Mouse (Mus musculus) splenic B cell, adult 2 months (primary cell): ENCODE results near the gene Arsg.

Experiments used
- DNase-seq: peaks from one replicate; pipeline ENCODE4 v3.0.0-alpha.2; 2011; ENCODE audit warnings: low read depth, low spot score
- H3K27me3 ChIP-seq: 2 replicates; pipeline ENCODE4 v1.6.1; 2012; ENCODE audit warnings: mild to moderate bottlenecking, low read length, moderate library complexity, mixed read lengths; ENCODE audit not compliant: control insufficient read depth, poor library complexity, insufficient read depth, severe bottlenecking
- H3K36me3 ChIP-seq: 2 replicates; pipeline ENCODE4 v1.6.1; 2012; ENCODE audit warnings: mild to moderate bottlenecking, low read length, moderate library complexity, mixed read lengths; ENCODE audit not compliant: control insufficient read depth, poor library complexity, insufficient read depth, severe bottlenecking

The Arsg gene

DNA sequence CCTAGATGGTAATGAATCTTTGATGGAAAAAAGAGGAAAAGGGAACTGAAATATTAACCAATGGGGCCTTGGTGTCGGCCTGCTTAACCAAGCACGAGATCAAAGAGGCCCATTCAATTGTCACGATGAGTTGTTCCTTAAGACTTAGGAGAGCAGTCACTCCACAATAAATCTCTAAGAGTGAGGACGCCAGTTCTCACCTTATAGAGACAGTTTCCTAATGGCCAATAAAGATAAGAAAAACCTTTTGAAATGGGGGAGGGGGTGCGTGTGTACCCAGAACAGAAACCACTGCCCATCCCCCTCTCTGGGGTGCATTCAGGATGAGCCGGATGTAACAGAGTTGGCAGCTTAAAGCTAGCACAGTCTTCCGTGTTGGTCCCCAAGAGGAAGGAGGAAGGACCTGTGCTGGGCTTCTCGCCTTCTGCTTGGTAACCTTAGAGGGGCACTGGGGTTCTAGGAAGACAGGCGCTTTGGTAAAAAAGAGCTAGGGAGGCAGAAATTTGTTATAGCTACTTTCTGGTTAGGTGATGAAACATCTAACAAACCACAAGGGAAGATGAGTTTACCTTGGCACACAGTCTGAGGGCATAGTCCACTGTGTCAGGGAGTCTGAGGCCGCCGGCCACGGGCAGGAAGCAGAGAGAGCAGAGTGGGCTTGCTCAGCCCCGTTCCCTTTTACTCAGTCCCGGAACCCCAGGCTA, 22.7 kb downstream of the Arsg start:
- peak; percentile 70 for DNase-seq
- Histone ChIP-seq H3K27me3 (no peaks in the 10 kb centered on the region), H3K36me3 (no peaks in the 10 kb centered on the region)

DNA sequence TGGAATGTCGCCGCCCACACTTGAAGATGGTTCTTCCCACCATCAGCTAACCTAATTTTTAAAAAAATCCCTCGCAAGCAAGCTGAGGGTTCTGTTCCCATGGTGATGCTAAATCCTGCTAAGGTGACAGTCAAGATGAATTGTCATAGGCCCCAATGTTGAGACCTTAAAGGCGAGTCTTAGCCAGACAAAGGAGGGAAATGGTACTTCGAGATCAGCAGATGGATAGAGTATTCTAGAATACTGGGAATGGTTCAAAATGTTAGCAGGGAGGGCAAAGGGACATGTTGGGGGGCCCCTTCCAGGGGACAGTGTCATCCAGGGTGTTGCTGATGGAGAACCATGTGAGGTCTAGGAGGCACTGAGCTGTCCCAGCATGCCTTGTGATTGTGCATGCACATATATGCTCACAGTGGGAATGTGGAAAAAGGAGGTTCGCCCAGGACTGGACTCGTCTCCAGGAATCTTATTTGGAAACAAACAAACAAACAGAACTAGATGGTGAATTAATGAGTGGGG, 23.4 kb downstream of the Arsg start:
- Histone ChIP-seq H3K36me3 (no peaks in the 10 kb centered on the region), H3K27me3 (no peaks in the 10 kb centered on the region)
- DNase-seq = no peak

DNA sequence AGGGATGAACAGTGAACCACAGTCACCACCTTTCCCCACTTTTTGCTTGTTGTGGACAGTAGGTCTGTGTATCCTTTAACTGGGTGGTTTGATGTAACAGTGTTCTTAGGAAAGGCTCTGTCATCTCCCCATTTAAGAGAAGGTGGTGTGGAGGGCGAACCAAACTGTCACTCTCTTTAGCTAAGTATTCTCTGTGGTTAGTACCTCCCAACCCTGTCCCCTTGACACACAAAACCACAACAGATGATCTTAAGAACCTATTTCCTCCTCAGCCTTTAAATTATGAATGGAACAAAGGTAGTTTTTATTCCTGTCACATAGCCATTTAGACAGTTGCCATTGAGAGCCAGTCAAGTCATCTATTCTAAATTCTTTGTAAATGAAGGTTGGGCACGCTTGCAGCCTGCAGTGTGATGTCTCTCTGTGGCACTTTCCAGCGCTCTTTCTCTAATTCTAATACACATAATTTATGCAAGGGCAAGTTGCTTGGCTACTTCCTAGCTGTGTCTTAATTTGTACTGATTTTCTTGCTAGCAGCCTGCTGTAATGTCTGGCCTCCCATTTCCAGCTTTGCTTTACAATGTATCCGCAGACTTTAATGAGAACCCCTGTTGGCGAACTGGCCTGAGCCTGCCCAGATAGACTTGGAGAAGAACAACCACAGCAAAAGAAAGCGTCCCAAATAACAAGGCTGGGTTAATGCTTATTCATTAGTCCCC, 24.0 kb downstream of the Arsg start:
- DNase-seq = peak; percentile 35
- no peaks in the 10 kb centered on the region for H3K36me3 ChIP-seq
- no peaks in the 10 kb centered on the region for H3K27me3 ChIP-seq

DNA sequence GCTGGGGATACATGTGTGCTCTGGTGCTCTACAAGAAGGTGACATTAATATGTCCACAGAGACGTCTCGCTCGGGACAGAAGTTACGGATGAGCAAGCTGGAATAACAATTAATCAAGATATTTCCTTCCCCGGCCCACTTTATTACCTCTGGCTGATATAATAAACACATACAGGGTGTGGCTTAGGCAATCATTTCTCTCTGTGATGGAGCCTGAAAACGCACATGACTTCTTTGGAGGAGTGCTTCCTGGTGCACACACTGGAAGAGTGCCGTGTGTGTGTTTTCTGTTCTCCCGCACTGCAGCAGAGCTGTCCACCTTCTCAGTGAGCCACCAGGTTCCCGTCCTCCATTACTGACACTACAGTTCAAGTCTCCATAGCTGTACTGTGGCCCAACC, 24.8 kb downstream of the Arsg start:
- no peaks in the 10 kb centered on the region for H3K27me3 ChIP-seq
- DNase-seq = no peak
- H3K36me3 ChIP-seq = no peaks in the 10 kb centered on the region

DNA sequence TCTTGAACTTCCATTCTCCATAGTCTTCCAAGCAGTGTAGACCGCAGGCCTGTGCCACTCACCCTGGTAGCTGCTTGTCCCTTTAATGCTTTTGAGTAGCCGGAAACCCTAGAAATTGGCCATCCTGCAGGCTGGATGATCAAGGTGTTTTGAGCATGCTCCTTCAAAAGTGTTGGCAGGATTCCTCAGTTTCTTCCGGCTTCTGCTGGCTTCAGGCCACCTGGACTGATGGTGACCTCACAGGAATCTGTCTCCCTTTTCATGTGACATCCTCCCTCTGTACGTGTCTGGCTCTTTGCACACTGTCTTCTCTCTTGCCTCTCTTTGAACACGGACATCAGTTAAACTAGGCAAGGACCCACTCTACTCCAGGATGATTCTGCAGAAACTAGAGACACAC, 27.0 kb downstream of the Arsg start:
- Histone ChIP-seq H3K27me3 (no peaks in the 10 kb centered on the region), H3K36me3 (no peaks in the 10 kb centered on the region)
- no peak for DNase-seq

DNA sequence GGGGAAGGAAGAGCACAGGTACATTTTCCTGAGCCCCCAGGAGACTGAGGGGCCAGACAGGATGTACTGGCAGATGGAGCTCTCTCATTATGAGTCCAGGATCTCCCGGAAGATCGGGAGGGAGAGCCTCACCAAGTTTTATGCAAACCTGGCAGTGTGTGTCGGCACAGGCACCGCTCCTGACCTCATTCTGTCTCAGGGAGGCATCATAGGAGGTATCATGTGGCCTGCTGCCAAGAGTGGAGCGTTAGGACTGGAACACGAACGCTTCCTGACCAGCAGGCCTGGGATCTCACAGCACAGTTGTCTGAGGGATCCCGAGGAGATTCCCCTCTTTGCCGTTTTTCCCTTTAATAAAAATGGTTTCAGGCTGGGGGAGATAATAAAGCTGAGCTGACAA, 31.8 kb downstream of the Arsg start:
- Histone ChIP-seq H3K36me3 (no peaks in the 10 kb centered on the region), H3K27me3 (no peaks in the 10 kb centered on the region)
- no peak for DNase-seq

DNA sequence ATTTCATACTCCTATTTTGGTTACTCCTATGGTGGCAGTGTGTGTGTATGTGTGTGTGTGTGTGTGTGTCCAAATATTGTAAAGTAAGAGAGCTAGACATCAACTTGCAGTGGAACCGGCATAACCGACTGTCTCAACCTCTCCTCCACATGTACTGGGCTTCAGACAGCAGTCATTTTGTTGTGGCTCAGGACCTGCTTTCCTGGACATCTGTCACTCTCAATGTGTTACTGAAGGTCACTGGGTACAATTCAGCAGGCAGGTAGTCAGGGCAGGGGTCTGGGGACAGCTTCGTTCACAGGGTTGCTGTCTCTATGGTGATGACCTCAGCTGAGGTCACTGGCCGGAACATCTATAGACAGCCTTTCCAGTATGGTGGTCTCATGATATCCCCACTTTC, 32.6 kb downstream of the Arsg start:
- no peak for DNase-seq
- Histone ChIP-seq H3K36me3 (no peaks in the 10 kb centered on the region), H3K27me3 (no peaks in the 10 kb centered on the region)

DNA sequence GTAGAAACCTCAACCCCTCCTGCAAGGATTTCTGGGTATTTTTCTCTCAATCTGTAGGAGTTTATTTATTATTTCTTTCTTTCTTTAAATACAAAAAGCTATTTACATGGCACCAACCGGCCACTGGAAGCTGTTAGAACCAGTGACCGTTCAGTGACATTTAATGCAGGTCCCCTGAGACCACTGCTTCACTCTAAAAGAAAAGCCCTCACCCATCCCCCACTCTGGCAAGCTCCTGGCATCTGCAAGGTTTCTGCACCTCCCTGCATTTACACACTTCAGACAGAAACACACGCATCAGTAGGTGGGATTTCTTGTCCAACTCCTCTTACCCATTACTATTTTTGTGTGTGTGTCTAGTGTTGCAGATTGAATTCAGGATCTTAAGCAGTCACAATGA, 33.9 kb downstream of the Arsg start:
- no peak for DNase-seq
- Histone ChIP-seq H3K27me3 (no peaks in the 10 kb centered on the region), H3K36me3 (no peaks in the 10 kb centered on the region)

DNA sequence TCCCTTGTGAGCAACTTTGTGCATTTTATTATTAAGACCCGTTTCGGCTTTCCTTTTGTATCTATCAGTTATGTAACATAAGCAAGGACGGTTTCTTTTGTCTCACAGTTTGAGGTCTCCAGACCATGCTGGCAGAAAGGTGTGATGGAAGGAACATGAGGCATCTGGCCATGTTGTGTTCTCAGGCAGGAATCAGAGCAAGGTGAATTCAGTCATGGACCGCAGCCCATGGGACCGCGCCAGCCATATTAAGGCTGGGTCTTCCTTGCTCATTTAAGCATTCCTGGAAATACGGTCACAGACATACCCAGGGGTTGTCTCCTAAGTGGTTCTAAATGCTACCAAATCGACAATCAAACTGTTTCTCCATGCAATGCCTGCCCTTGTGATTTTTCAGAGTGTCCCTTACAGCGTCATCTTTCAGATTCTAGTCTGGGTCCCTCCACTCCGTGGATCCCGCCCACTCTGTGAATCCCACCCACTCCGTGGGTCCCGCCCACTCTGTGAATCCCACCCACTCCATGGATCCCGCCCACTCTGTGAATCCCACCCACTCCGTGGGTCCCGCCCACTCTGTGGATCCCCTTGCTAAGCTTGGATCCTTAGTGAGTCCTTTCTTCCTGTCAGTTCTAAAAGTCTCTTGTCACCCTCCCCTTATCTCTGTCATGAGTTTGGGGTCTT, 40.0 kb downstream of the Arsg start:
- H3K27me3 ChIP-seq = no peaks in the 10 kb centered on the region
- DNase-seq = no peak
- no peaks in the 10 kb centered on the region for H3K36me3 ChIP-seq

DNA sequence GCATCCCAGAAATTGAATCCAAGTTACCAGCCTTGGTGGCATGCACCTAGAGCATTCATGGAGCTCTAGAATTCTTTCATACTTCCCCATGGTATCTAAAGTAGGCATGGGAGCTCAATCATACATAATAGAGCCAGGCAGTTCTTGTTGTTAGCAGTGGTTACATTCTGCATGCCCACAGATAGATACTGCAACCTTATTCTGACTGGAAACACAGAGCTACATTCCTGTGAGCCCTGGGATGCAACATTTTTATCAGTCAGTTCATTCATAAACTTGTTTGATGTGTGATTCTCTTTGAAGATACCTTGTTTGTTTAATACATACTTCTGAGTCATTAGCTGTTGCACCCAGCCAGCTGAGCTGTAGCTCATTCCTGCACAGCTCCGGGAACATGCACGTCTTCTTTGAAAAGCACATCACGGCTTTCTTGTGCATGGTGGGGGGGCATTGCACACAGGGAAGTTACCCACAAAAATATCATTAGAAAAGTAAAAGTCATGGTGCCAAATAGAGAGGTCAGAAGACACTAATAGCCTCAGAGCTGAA, 41.0 kb downstream of the Arsg start:
- no peaks in the 10 kb centered on the region for H3K27me3 ChIP-seq
- DNase-seq = no peak
- no peaks in the 10 kb centered on the region for H3K36me3 ChIP-seq

DNA sequence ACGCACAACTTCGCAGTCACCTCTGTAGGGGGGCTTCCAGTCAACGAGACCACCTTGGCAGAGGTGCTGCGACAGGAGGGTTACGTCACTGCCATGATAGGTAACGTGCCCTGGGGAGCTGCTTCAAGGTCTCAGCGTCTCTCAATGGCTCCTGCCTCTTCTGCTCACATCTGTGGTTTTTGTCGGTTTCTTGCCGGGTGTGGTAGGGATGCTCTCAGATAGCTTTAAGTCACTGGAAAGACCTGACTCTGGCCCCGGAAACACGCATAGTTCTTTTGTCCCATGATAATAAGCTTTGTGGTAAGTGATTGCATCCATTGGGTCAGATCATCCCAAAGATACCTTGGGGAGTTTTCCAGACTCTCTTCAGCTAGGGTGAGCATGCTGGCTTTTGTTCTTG, 44.2 kb downstream of the Arsg start:
- no peak for DNase-seq
- Histone ChIP-seq H3K27me3 (no peaks in the 10 kb centered on the region), H3K36me3 (no peaks in the 10 kb centered on the region)

DNA sequence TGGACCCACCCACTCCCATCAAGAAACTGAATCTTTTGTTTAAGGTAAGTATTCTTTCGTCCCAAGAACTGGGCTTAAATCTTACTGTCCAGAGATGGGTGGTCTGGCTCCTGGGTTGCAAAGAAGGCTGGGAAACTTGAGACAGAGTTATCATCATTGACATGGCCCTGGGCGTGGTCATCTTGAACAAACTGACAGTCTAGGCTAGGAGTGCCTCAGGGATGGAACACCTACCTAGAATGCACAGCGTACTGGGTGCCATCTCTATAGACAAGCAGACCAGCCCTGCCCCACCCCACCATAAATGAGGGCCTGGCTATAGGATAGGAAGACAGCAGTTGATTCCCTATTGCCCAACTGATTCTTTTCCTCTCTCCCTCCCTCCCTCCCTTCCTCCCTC, 44.6 kb downstream of the Arsg start:
- H3K27me3 ChIP-seq = no peaks in the 10 kb centered on the region
- DNase-seq = no peak
- H3K36me3 ChIP-seq = no peaks in the 10 kb centered on the region

DNA sequence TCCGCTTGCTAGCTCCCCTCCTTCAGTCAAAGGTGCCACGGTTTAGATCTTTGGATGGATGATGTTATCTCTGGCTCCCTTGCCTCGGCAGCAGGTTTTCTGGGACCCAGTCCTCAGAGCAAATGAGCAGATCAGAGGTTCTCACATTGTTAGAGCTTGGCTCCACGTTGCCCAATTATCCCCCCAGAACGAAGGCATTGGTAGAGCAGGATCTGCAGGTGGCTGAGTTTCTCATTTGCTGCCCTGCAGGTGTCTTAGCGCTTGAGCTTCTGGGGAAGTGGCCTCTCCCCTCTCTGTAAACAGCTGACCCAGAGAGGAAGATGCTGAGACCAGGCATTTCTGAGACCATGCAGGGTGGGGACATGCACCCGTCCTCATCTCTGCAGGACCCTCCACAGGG, 47.8 kb downstream of the Arsg start:
- Histone ChIP-seq H3K27me3 (no peaks in the 10 kb centered on the region), H3K36me3 (no peaks in the 10 kb centered on the region)
- no peak for DNase-seq

DNA sequence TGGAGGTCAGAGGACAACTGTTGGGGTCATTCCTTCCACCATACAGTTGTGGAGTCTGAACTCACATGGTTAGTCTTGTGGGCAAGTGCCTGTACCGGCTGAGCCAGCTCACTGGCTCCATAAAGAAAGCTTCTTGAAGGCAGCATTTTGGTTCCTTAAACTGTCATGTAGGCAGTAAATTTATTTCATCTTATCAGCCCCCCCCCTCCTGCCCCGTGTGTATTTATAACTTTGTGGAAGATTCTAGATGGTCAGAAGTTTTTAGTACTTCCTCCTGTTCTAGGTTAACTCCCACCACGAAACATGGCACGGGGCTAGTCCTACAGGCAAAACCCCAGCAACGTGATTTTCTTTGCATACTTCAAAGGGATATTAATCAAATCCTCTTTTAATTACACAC, 51.7 kb downstream of the Arsg start:
- DNase-seq = no peak
- no peaks in the 10 kb centered on the region for H3K27me3 ChIP-seq

DNA sequence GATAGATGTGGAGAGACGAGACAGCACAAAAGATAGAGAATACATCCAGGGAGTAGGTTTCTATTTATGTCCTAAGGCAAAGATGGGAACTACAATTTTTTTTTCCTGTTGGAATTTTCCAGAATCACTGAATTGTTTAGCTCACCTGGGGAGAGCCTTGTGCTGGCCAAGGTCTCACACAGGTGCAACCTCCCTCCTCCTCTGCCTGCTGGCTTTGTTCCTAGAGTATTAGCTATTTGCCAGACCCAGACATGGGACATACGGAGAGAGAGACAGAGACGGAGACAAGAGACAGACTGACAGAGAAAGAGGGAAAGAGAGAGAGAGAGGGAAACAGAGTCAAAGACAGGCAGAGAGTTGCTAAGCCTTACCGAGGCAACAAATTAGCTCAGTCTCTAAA, 52.4 kb downstream of the Arsg start:
- no peak for DNase-seq
- H3K27me3 ChIP-seq = no peaks in the 10 kb centered on the region
- no peaks in the 10 kb centered on the region for H3K36me3 ChIP-seq

More for the DNA sequence above, 51.7 kb downstream of the Arsg start:
- H3K36me3 ChIP-seq = no peaks in the 10 kb centered on the region
